Mouse (Mus musculus) embryonic facial prominence, embryonic 15.5 days (tissue): ENCODE results near the gene Ulk3. TPM values are rescaled to one million over a fixed set of nuclear protein-coding genes. Genes with fewer than 3 reads are reported as not detected.
A peak's percentile ranks its signal among the peaks of the same experiment; 100 is the strongest.

Experiments
- ATAC-seq: fragments of 200-750 bp; cut with Nextera tagmentation; 2 replicates; pipeline ENCODE4 v1.8.0; 2017; ENCODE audit warnings: low read depth, moderate TSS enrichment; ENCODE audit not compliant: insufficient number of reproducible peaks, low FRiP score, low TSS enrichment
- H3K27ac ChIP-seq: fragments of 300-500 bp; sonication (generic); replicated peaks from 2 replicates; pipeline ENCODE4 v1.5.1; 2015; ENCODE audit warnings: mild to moderate bottlenecking, inconsistent platforms
- H3K27me3 ChIP-seq: fragments of 300-500 bp; sonication (generic); 2 replicates; pipeline ENCODE4 v1.6.1; 2015; ENCODE audit warnings: inconsistent platforms
- H3K36me3 ChIP-seq: fragments of 300-500 bp; sonication (generic); 2 replicates; pipeline ENCODE4 v1.6.1; 2015; ENCODE audit warnings: mild to moderate bottlenecking, inconsistent platforms
- H3K4me1 ChIP-seq: fragments of 300-500 bp; sonication (generic); 2 replicates; pipeline ENCODE4 v1.6.1; 2015; ENCODE audit warnings: inconsistent platforms
- H3K4me2 ChIP-seq: fragments of 300-500 bp; sonication (generic); replicated peaks from 2 replicates; pipeline ENCODE4 v1.6.1; 2015; ENCODE audit warnings: mild to moderate bottlenecking, inconsistent platforms
- H3K4me3 ChIP-seq: fragments of 300-500 bp; sonication (generic); replicated peaks from 2 replicates; pipeline ENCODE4 v1.5.1; 2015; ENCODE audit warnings: mild to moderate bottlenecking, inconsistent platforms
- H3K9ac ChIP-seq: fragments of 300-500 bp; sonication (generic); 2 replicates; pipeline ENCODE4 v1.6.1; 2015; ENCODE audit warnings: inconsistent platforms
- H3K9me3 ChIP-seq: fragments of 300-500 bp; sonication (generic); replicated peaks from 2 replicates; pipeline ENCODE4 v1.6.1; 2016; ENCODE audit warnings: inconsistent platforms
- whole genome bisulfite sequencing: fragments of 180-500 bp; shearing (Covaris S2); methylation state at CpG from one replicate; pipeline ENCODE4 v1.1.7; 2015; 5-methylcytosine and 5-hydroxymethylcytosine counted together
- polyA plus RNA-seq: library from polyadenylated mRNA; unstranded; fragments of >200 nt; fragmentation: Nextera tagmentation; extraction: Ambion mirVana; gene quantifications from 2 replicates; pipeline ENCODE4 v1.2.1, GENCODE M21; 2015

The Ulk3 gene
- polyA plus RNA-seq, 1 experiment from 2014 or later, result 28.5 TPM

GRCm38 (mm10) chr9:57554753-57555152, 34.5 kb upstream of the Ulk3 start:
- no peak overlapping the region for H3K27ac ChIP-seq
- no peaks in the 10 kb centered on the region for H3K27me3 ChIP-seq
- no peak overlapping the region for H3K9ac ChIP-seq
- no peak overlapping the region for H3K4me2 ChIP-seq
- H3K4me1 ChIP-seq, result peaks cover 7% of the 10 kb centered on the region
- H3K9me3 ChIP-seq, result no peaks in the 10 kb centered on the region
- no peak overlapping the region for H3K4me3 ChIP-seq
- WGBS, result 47% methylated on average over 3 of the region's 3 CpGs
- H3K36me3 ChIP-seq, result peaks cover 5% of the 10 kb centered on the region
- ATAC-seq, result no peak

- Histone ChIP-seq H3K4me2 (no peak overlapping the region), H3K4me3 (no peak overlapping the region), H3K9ac (no peak overlapping the region), H3K4me1 (peaks cover 11% of the 10 kb centered on the region), H3K36me3 (no peaks in the 10 kb centered on the region), H3K27ac (no peak overlapping the region), H3K9me3 (no peaks in the 10 kb centered on the region), H3K27me3 (no peaks in the 10 kb centered on the region)
- 72% methylated on average over 3 of the region's 3 CpGs for WGBS
- no peak for ATAC-seq
Measured at GRCm38 (mm10) chr9:57557215-57557614, 32.0 kb upstream of the Ulk3 start.

- H3K4me1 ChIP-seq, result peaks cover 22% of the 10 kb centered on the region
- H3K36me3 ChIP-seq, result no peaks in the 10 kb centered on the region
- no peak overlapping the region for H3K4me2 ChIP-seq
- H3K27me3 ChIP-seq, result no peaks in the 10 kb centered on the region
- ATAC-seq, result no peak
- no peak overlapping the region for H3K27ac ChIP-seq
- no peaks in the 10 kb centered on the region for H3K9me3 ChIP-seq
- H3K9ac ChIP-seq, result no peak overlapping the region
- 76% methylated on average over 4 of the region's 4 CpGs for WGBS
- H3K4me3 ChIP-seq, result no peak overlapping the region
Measured at GRCm38 (mm10) chr9:57558625-57559024, 30.6 kb upstream of the Ulk3 start.

- H3K36me3 ChIP-seq, result no peaks in the 10 kb centered on the region
- no peak overlapping the region for H3K4me2 ChIP-seq
- H3K27ac ChIP-seq, result no peak overlapping the region
- H3K4me3 ChIP-seq, result no peak overlapping the region
- H3K27me3 ChIP-seq, result no peaks in the 10 kb centered on the region
- H3K9me3 ChIP-seq, result no peaks in the 10 kb centered on the region
- WGBS, result 65% methylated on average over 2 of the region's 2 CpGs
- peaks cover 22% of the 10 kb centered on the region for H3K4me1 ChIP-seq
- ATAC-seq, result no peak
- H3K9ac ChIP-seq, result no peak overlapping the region
Measured at GRCm38 (mm10) chr9:57559568-57559967, 29.7 kb upstream of the Ulk3 start.

- peak overlapping the region; percentile 74 for H3K27ac ChIP-seq
- no peaks in the 10 kb centered on the region for H3K27me3 ChIP-seq
- H3K9ac ChIP-seq, result peak overlapping the region; percentile 55; the same call in 1 of the 2 replicates
- WGBS, result 22% methylated on average over 7 of the region's 7 CpGs
- H3K4me3 ChIP-seq, result peak overlapping the region; percentile 83
- H3K4me1 ChIP-seq, result peaks cover 24% of the 10 kb centered on the region
- H3K9me3 ChIP-seq, result no peaks in the 10 kb centered on the region
- H3K4me2 ChIP-seq, result peak overlapping the region; percentile 79
- no peaks in the 10 kb centered on the region for H3K36me3 ChIP-seq
- no peak for ATAC-seq
Measured at GRCm38 (mm10) chr9:57560263-57560662, 29.0 kb upstream of the Ulk3 start.

GRCm38 (mm10) chr9:57560861-57561710, 28.2 kb upstream of the Ulk3 start, which contains the start of gene Scamp2:
Gene Scamp2 (plus strand): TSS chr9:57560943.
- no peaks in the 10 kb centered on the region for H3K36me3 ChIP-seq
- H3K27me3 ChIP-seq, result no peaks in the 10 kb centered on the region
- peak within 1 kb of the TSS; percentile 83 for H3K4me3 ChIP-seq
- ATAC-seq, result peak; percentile 98
- H3K4me1 ChIP-seq, result peaks cover 32% of the 10 kb centered on the region
- H3K27ac ChIP-seq, result peak within 1 kb of the TSS; percentile 74
- peak within 1 kb of the TSS; percentile 55; the same call in 1 of the 2 replicates for H3K9ac ChIP-seq
- H3K9me3 ChIP-seq, result no peaks in the 10 kb centered on the region
- H3K4me2 ChIP-seq, result peak within 1 kb of the TSS; percentile 79
- WGBS, result under 1% methylated on average over 37 of the region's 37 CpGs

- Histone ChIP-seq H3K27me3 (no peaks in the 10 kb centered on the region), H3K4me3 (peak overlapping the region; percentile 83), H3K9me3 (no peaks in the 10 kb centered on the region), H3K9ac (no peak overlapping the region), H3K36me3 (no peaks in the 10 kb centered on the region), H3K4me2 (peak overlapping the region; percentile 79), H3K4me1 (peaks cover 37% of the 10 kb centered on the region), H3K27ac (peak overlapping the region; percentile 48)
- no peak for ATAC-seq
- WGBS, result 74% methylated on average over 13 of the region's 13 CpGs
Measured at GRCm38 (mm10) chr9:57561711-57562099, 27.5 kb upstream of the Ulk3 start.

- no peak overlapping the region for H3K9ac ChIP-seq
- H3K4me1 ChIP-seq, result peaks cover 45% of the 10 kb centered on the region
- ATAC-seq, result no peak
Measured at GRCm38 (mm10) chr9:57562896-57563372, 26.3 kb upstream of the Ulk3 start.

GRCm38 (mm10) chr9:57564609-57565008, 24.6 kb upstream of the Ulk3 start:
- no peak overlapping the region for H3K4me3 ChIP-seq
- no peaks in the 10 kb centered on the region for H3K9me3 ChIP-seq
- H3K27me3 ChIP-seq, result no peaks in the 10 kb centered on the region
- peaks cover 45% of the 10 kb centered on the region for H3K4me1 ChIP-seq
- H3K9ac ChIP-seq, result no peak overlapping the region
- 83% methylated on average over 6 of the region's 6 CpGs for WGBS
- H3K36me3 ChIP-seq, result peaks cover 14% of the 10 kb centered on the region
- no peak overlapping the region for H3K4me2 ChIP-seq
- no peak for ATAC-seq
- no peak overlapping the region for H3K27ac ChIP-seq

More at GRCm38 (mm10) chr9:57562896-57563372, 26.3 kb upstream of the Ulk3 start:
- no peak overlapping the region for H3K4me3 ChIP-seq
- no peaks in the 10 kb centered on the region for H3K9me3 ChIP-seq
- H3K36me3 ChIP-seq, result no peaks in the 10 kb centered on the region
- H3K4me2 ChIP-seq, result no peak overlapping the region; the same call in 1 of the 2 replicates
- peak overlapping the region; percentile 65 for H3K27ac ChIP-seq
- H3K27me3 ChIP-seq, result no peaks in the 10 kb centered on the region
- 60% methylated on average over 4 of the region's 4 CpGs for WGBS

- Histone ChIP-seq H3K27me3 (no peaks in the 10 kb centered on the region), H3K36me3 (peaks cover 20% of the 10 kb centered on the region), H3K4me2 (no peak overlapping the region), H3K9me3 (no peaks in the 10 kb centered on the region), H3K9ac (no peak overlapping the region), H3K27ac (peak overlapping the region; percentile 66), H3K4me3 (no peak overlapping the region), H3K4me1 (peaks cover 45% of the 10 kb centered on the region)
- WGBS, result 16% methylated on average over 10 of the region's 10 CpGs
- ATAC-seq, result no peak
Measured at GRCm38 (mm10) chr9:57565741-57566221, 23.5 kb upstream of the Ulk3 start.

GRCm38 (mm10) chr9:57566846-57567245, 22.4 kb upstream of the Ulk3 start:
- H3K4me2 ChIP-seq, result no peak overlapping the region
- H3K4me3 ChIP-seq, result no peak overlapping the region
- no peaks in the 10 kb centered on the region for H3K9me3 ChIP-seq
- H3K9ac ChIP-seq, result no peak overlapping the region
- H3K27me3 ChIP-seq, result no peaks in the 10 kb centered on the region
- H3K4me1 ChIP-seq, result peaks cover 37% of the 10 kb centered on the region
- H3K36me3 ChIP-seq, result peaks cover 20% of the 10 kb centered on the region
- H3K27ac ChIP-seq, result no peak overlapping the region
- no peak for ATAC-seq
- 52% methylated on average over 8 of the region's 8 CpGs for WGBS
